Mouse (Mus musculus) limb, embryonic 14.5 days (tissue): ENCODE data around the gene E130208F15Rik. TPM values are rescaled to one million over a fixed set of nuclear protein-coding genes. Genes with fewer than 3 reads are reported as not detected.
A peak's percentile ranks its signal among the peaks of the same experiment; 100 is the strongest.

Source experiments
- ATAC-seq: fragments of 200-750 bp; cut with Nextera tagmentation; 2 replicates; pipeline ENCODE4 v1.8.0; 2017; ENCODE audit warnings: low read depth, moderate number of reproducible peaks, moderate TSS enrichment; ENCODE audit not compliant: low FRiP score
- DNase-seq: peaks from one replicate; pipeline ENCODE4 v3.0.0-alpha.2; 2015; ENCODE audit warnings: low spot score
- H3K27ac ChIP-seq: fragments of 300-500 bp; sonication (generic); replicated peaks from 2 replicates; pipeline ENCODE4 v1.5.1; 2014; ENCODE audit warnings: low read depth, mild to moderate bottlenecking, low read length, moderate library complexity, mixed read lengths
- H3K27me3 ChIP-seq: fragments of 300-500 bp; sonication (generic); 2 replicates; pipeline ENCODE4 v1.6.1; 2014; ENCODE audit warnings: low read length, mixed read lengths; ENCODE audit not compliant: control insufficient read depth, insufficient read depth
- H3K36me3 ChIP-seq: fragments of 300-500 bp; sonication (generic); 2 replicates; pipeline ENCODE4 v1.6.1; 2014; ENCODE audit warnings: mild to moderate bottlenecking, low read length, moderate library complexity, mixed read lengths; ENCODE audit not compliant: control insufficient read depth, insufficient read depth
- H3K4me1 ChIP-seq: fragments of 300-500 bp; sonication (generic); 2 replicates; pipeline ENCODE4 v1.6.1; 2014; ENCODE audit warnings: antibody characterized with exemption, low read length, mixed read lengths; ENCODE audit not compliant: control insufficient read depth, insufficient read depth
- H3K4me2 ChIP-seq: fragments of 300-500 bp; sonication (generic); replicated peaks from 2 replicates; pipeline ENCODE4 v1.6.1; 2014; ENCODE audit warnings: low read depth, mild to moderate bottlenecking, low read length, moderate library complexity; ENCODE audit not compliant: severe bottlenecking
- H3K4me3 ChIP-seq: fragments of 300-500 bp; sonication (generic); replicated peaks from 2 replicates; pipeline ENCODE4 v1.5.1; 2014; ENCODE audit warnings: low read length
- H3K9ac ChIP-seq: fragments of 300-500 bp; sonication (generic); 2 replicates; pipeline ENCODE4 v1.6.1; 2014; ENCODE audit warnings: mild to moderate bottlenecking, low read depth, low read length, moderate library complexity; ENCODE audit not compliant: severe bottlenecking
- H3K9me3 ChIP-seq: fragments of 300-500 bp; sonication (generic); 2 replicates; pipeline ENCODE4 v1.6.1; 2016; ENCODE audit warnings: low read length; ENCODE audit not compliant: control insufficient read depth
- POLR2A ChIP-seq: fragments of 200-500 bp; IDR thresholded peaks from 2 replicates; pipeline ENCODE4 v1.8.0; 2012; ENCODE audit warnings: inconsistent platforms, mild to moderate bottlenecking, moderate library complexity, borderline replicate concordance; ENCODE audit not compliant: insufficient read depth, insufficient read length; ENCODE audit errors: extremely low read depth
- WGBS: fragments of 180-500 bp; shearing (Covaris S2); extraction: QIAGEN DNeasy Blood & Tissue Kit; methylation state at CpG from one replicate; pipeline ENCODE4 v1.1.7; 2014; 5-methylcytosine and 5-hydroxymethylcytosine counted together
- polyA plus RNA-seq, 2 experiments: library from polyadenylated mRNA; depleted of rRNA in 1 of 2; stranded (reverse) in 1 of 2; unstranded in 1 of 2; fragments of >200 nt; fragmentation: Nextera tagmentation in 1 of 2; extraction: Ambion mirVana in 1 of 2; gene quantifications; 2 replicates each; pipeline versions ENCODE4 v1.2.1 to v1.2.3; 2012 to 2014

Gene E130208F15Rik
- polyA plus RNA-seq, 2 experiments: 0.98 TPM; not detected in 1

- peak within 1 kb of the TSS; percentile 77; the same call in 1 of the 2 replicates for H3K27ac ChIP-seq
- 78% methylated on average over 3 of the region's 3 CpGs for WGBS
- H3K9ac ChIP-seq: peak within 1 kb of the TSS; percentile 85; the same call in 1 of the 2 replicates
These were observed 2.3 kb downstream of the E130208F15Rik start, which contains the start of gene Sdhaf1 for GRCm38 (mm10) chr7:30323795-30324194. Gene Sdhaf1, minus strand, starts transcription at chr7:30323895.

GRCm38 (mm10) chr7:30324300-30324944 is 2.9 kb downstream of the E130208F15Rik start:
- Histone ChIP-seq H3K36me3 (no peaks in the 10 kb centered on the region), H3K27ac (no peak overlapping the region), H3K9me3 (no peaks in the 10 kb centered on the region), H3K9ac (no peak overlapping the region), H3K4me3 (no peak overlapping the region), H3K4me2 (no peak overlapping the region), H3K4me1 (peaks cover 10% of the 10 kb centered on the region), H3K27me3 (no peaks in the 10 kb centered on the region)
- ATAC-seq (no peak), DNase-seq (no peak)
- no peak for TF ChIP-seq POLR2A
- WGBS: 86% methylated on average over 5 of the region's 5 CpGs

More at GRCm38 (mm10) chr7:30323795-30324194, 2.3 kb downstream of the E130208F15Rik start, which contains the start of gene Sdhaf1:
- Histone ChIP-seq H3K4me2 (peak within 1 kb of the TSS; percentile 79), H3K36me3 (peaks cover 3% of the 10 kb centered on the region; the same call in 1 of the 2 replicates), H3K9me3 (no peaks in the 10 kb centered on the region), H3K4me3 (peak within 1 kb of the TSS; percentile 82), H3K27me3 (no peaks in the 10 kb centered on the region), H3K4me1 (peaks cover 10% of the 10 kb centered on the region)
- ATAC-seq: no peak
- no peak for TF ChIP-seq POLR2A
- DNase-seq: no peak

GRCm38 (mm10) chr7:30325364-30325763 is 3.8 kb downstream of the E130208F15Rik start:
- no peak for TF ChIP-seq POLR2A
- DNase-seq (no peak), ATAC-seq (no peak)
- Histone ChIP-seq H3K4me2 (no peak overlapping the region), H3K4me3 (no peak overlapping the region), H3K27me3 (no peaks in the 10 kb centered on the region), H3K9ac (no peak overlapping the region), H3K36me3 (no peaks in the 10 kb centered on the region), H3K9me3 (no peaks in the 10 kb centered on the region), H3K4me1 (peaks cover 10% of the 10 kb centered on the region), H3K27ac (no peak overlapping the region)
- WGBS: 46% methylated on average over 2 of the region's 2 CpGs

GRCm38 (mm10) chr7:30326427-30326826 is 4.9 kb downstream of the E130208F15Rik start:
- Histone ChIP-seq H3K36me3 (no peaks in the 10 kb centered on the region), H3K4me2 (no peak overlapping the region), H3K9ac (no peak overlapping the region), H3K27ac (no peak overlapping the region), H3K4me3 (no peak overlapping the region), H3K4me1 (peaks cover 3% of the 10 kb centered on the region), H3K9me3 (no peaks in the 10 kb centered on the region), H3K27me3 (no peaks in the 10 kb centered on the region)
- ATAC-seq (no peak), DNase-seq (no peak)
- no peak for TF ChIP-seq POLR2A

- ATAC-seq (no peak), DNase-seq (no peak)
- TF ChIP-seq POLR2A: no peak
- 62% methylated on average over 15 of the region's 15 CpGs for WGBS
- Histone ChIP-seq H3K4me2 (no peak overlapping the region), H3K9me3 (no peaks in the 10 kb centered on the region), H3K27ac (no peak overlapping the region), H3K36me3 (no peaks in the 10 kb centered on the region), H3K4me3 (no peak overlapping the region), H3K9ac (no peak overlapping the region), H3K4me1 (peaks cover 3% of the 10 kb centered on the region; the same call in 1 of the 2 replicates), H3K27me3 (no peaks in the 10 kb centered on the region)
These were observed 5.6 kb downstream of the E130208F15Rik start for GRCm38 (mm10) chr7:30327140-30327539.
